Mouse (Mus musculus): Measurements from ENCODE around the gene Igf2bp2.

GRCm38 (mm10) chr16:22097659-22098058, 65.4 kb downstream of the Igf2bp2 start:
- no peak for TF ChIP-seq POLR2A (IDR thresholded peaks at IDR 0.05; ENCODE audit: extremely low read depth, insufficient read depth, low read length)
- TF ChIP-seq CTCF (IDR thresholded peaks at IDR 0.05; ENCODE audit: low read depth, low read length): no peak
